In the genomic region with DNA sequence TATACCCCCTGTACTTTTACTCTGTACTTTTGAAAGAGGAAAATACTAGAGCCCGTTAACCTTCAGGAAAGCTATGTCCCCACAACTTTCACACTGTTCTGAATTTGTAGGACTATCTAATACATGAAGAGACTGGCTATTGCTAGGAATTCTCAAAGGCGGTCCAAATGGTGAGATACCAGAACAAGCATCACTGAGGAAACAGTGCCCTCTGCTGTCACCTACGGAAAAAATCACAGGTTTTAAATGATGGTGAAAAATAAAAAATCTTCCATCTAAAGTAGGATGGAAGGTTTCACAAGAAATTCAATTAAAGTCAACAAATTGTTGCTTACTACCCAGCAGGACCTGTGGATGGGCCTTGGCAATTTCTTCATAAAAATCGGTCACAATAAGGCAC, we compare ENCODE assay signal across 8 mouse cellular contexts.
DNase-seq lines count a peak whose midpoint lies in the region; ATAC-seq lines count a peak whose summit lies in the region.

No protein-coding gene starts in this region.

- peak; percentile 52 to 63 for DNase-seq in heart, postnatal 10 days
- DNase-seq in heart, postnatal 25 days (ENCODE audit: low spot score), result no peak
- DNase-seq in right cerebral cortex, adult 2 months (ENCODE audit: low spot score in 2 of 2), result peak; percentile 39 to 40
- no peak for DNase-seq in right cerebral cortex, postnatal 36 days (ENCODE audit: low spot score in 2 of 2)
- DNase-seq in embryo, embryonic 11 days, result peak; percentile 50
- no peak for DNase-seq in urinary bladder, adult 2 months (ENCODE audit: low spot score)
- DNase-seq in B cell, adult 2 months, result no peak

- ATAC-seq in erythroid progenitor cell, adult 5-6 weeks (replicated peaks; ENCODE audit: low FRiP score, poor library complexity, severe bottlenecking), result no peak

- intact Hi-C loops in heart, postnatal 10 days (cut with DNase I), result no loop called here
- intact Hi-C loops in heart, postnatal 25 days (cut with DNase I), result no loop called here

Comparison
In these comparisons a context has a peak if more than half of its experiments do, and no peak if none do; other contexts are left out.
1. DNase-seq: peak in heart, postnatal 10 days (2 of 2), right cerebral cortex, adult 2 months (2 of 2) and embryo, embryonic 11 days (single experiment); none in heart, postnatal 25 days (single experiment), right cerebral cortex, postnatal 36 days (0 of 2), urinary bladder, adult 2 months (single experiment) and B cell, adult 2 months (0 of 2).